Mouse (Mus musculus) heart, embryonic 13.5 days (tissue): ENCODE measurements around the gene Fam129a. TPM values are rescaled to one million over a fixed set of nuclear protein-coding genes. Genes with fewer than 3 reads are reported as not detected.

Experiments used
- ATAC-seq: fragments of 200-750 bp; cut with Nextera tagmentation; 2 replicates; pipeline ENCODE4 v1.8.0; 2017; ENCODE audit warnings: moderate TSS enrichment; ENCODE audit not compliant: insufficient number of reproducible peaks, low FRiP score, low TSS enrichment; ENCODE audit errors: extremely low read depth
- H3K27ac ChIP-seq: fragments of 300-500 bp; sonication (generic); replicated peaks from 2 replicates; pipeline ENCODE4 v1.5.1; 2015; ENCODE audit warnings: moderate library complexity, mild to moderate bottlenecking, inconsistent platforms
- H3K27me3 ChIP-seq: fragments of 300-500 bp; sonication (generic); replicated peaks from 2 replicates; pipeline ENCODE4 v1.6.1; 2015; ENCODE audit warnings: mild to moderate bottlenecking, inconsistent platforms
- H3K36me3 ChIP-seq: fragments of 300-500 bp; sonication (generic); 2 replicates; pipeline ENCODE4 v1.6.1; 2015; ENCODE audit warnings: mild to moderate bottlenecking, inconsistent platforms
- H3K4me1 ChIP-seq: fragments of 300-500 bp; sonication (generic); 2 replicates; pipeline ENCODE4 v1.6.1; 2015; ENCODE audit warnings: inconsistent platforms
- H3K4me2 ChIP-seq: fragments of 300-500 bp; sonication (generic); 2 replicates; pipeline ENCODE4 v1.6.1; 2015; ENCODE audit warnings: inconsistent platforms, mild to moderate bottlenecking, moderate library complexity
- H3K4me3 ChIP-seq: fragments of 300-500 bp; sonication (generic); 2 replicates; pipeline ENCODE4 v1.5.1; 2015; ENCODE audit warnings: moderate library complexity, mild to moderate bottlenecking, inconsistent platforms
- H3K9ac ChIP-seq: fragments of 300-500 bp; sonication (generic); 2 replicates; pipeline ENCODE4 v1.6.1; 2015; ENCODE audit warnings: inconsistent platforms, mild to moderate bottlenecking, moderate library complexity
- H3K9me3 ChIP-seq: fragments of 300-500 bp; sonication (generic); 2 replicates; pipeline ENCODE4 v1.6.1; 2016; ENCODE audit warnings: inconsistent platforms
- WGBS: fragments of 180-500 bp; shearing (Covaris S2); methylation state at CpG from one replicate; pipeline ENCODE4 v1.1.7; 2015; ENCODE audit warnings: mixed read lengths; 5-methylcytosine and 5-hydroxymethylcytosine counted together
- polyA plus RNA-seq: library from polyadenylated mRNA; unstranded; fragments of >200 nt; fragmentation: Nextera tagmentation; extraction: Ambion mirVana; gene quantifications from 2 replicates; pipeline ENCODE4 v1.2.1, GENCODE M21; 2015

The Fam129a gene
- polyA plus RNA-seq, 1 experiment from 2014 or later, result 4.7 TPM

DNA sequence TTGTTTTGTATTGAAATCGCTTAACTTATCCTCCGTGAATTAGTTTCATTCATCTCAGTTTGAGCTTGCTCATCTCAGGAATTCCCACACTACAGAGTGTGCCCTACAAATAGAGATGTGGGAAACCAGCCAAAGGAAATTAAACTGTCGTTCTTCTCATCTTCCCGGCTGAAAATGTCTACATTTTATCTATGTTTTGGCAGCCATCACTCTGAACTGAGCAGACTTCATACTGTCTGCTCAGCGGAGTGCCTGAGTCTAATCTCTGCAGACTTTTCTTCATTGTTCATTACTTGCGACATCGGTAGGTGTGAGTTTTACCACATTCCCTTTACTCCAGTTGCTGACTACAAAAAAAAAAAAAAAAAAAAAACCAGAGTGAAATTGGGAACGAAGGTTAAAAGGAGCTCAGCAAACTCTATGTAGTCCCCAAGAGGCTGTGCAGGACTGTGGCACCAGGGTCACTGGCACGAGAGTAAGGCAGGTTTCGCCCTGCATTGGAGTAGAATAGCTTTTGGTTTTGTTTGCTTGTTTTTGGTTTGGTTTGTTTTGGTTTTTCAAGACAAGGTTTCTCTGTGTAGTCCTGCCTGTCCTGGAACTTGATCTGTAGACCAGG lies 43.4 kb downstream of the Fam129a start:
- peaks cover 19% of the 10 kb centered on the region for H3K4me1 ChIP-seq
- H3K9me3 ChIP-seq, result no peaks in the 10 kb centered on the region
- H3K9ac ChIP-seq, result no peak overlapping the region
- H3K4me2 ChIP-seq, result no peak overlapping the region
- no peak overlapping the region for H3K4me3 ChIP-seq
- ATAC-seq, result no peak
- H3K36me3 ChIP-seq, result no peaks in the 10 kb centered on the region
- no peak overlapping the region for H3K27ac ChIP-seq
- H3K27me3 ChIP-seq, result no peaks in the 10 kb centered on the region
- 55% methylated on average over 10 of the region's 10 CpGs for WGBS

DNA sequence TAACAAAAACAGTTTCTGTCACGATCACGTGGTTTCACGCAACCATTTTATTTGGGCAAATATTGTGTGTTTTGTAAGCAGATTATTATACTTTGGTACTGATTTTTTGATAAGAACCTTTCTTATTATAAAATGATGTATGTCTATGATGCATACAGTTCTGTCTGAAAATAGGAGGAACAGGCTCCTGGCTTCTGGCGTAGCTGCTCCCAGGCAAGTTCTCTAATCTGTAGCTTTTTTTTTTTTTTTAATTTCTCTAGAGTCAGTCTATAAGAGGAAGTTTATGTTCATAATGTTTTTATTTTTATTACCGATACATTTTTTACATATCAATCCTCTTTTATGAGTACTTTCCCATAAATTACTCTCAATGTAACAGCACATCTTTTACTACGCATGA lies 44.6 kb downstream of the Fam129a start:
- WGBS, result 91% methylated on average over 6 of the region's 6 CpGs

DNA sequence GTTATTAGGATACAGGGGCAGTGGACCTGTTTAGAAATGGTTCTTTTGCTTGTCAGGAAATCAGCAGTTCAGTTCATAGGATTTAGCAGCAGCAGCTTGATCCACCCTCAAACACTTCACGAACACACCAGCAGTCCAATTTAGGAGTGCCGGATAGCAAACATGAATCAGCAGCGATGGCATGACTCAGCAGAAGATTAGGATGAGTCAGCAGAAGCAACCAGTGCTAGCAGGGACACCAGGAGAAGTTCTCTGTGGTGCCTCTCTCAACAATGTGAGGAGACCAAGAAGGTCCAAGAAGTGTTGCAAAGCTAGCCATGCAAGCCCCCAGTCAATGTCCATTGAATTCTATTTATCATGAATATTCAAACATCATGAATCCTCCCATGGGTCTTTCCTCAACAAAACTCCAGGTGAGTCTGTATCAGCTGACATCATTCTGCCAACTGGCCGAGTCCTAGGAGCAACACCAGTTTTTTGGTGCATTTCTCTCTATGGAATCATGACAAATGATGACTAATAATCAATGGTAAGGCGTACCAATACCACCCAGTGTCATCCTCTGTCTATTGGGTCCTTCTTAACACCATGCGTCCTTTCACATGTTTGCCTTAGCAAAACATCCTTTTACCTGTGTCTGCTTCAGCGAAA lies 45.7 kb downstream of the Fam129a start:
- 84% methylated on average over 7 of the region's 7 CpGs for WGBS
- H3K9ac ChIP-seq, result no peak overlapping the region
- no peaks in the 10 kb centered on the region for H3K36me3 ChIP-seq
- H3K9me3 ChIP-seq, result no peaks in the 10 kb centered on the region
- H3K27ac ChIP-seq, result no peak overlapping the region
- ATAC-seq, result peak; percentile 83; the same call in 1 of the 2 replicates
- no peak overlapping the region for H3K4me2 ChIP-seq
- peaks cover 25% of the 10 kb centered on the region for H3K4me1 ChIP-seq
- no peak overlapping the region for H3K4me3 ChIP-seq
- no peaks in the 10 kb centered on the region for H3K27me3 ChIP-seq

More for the DNA sequence above, 44.6 kb downstream of the Fam129a start:
- Histone ChIP-seq H3K36me3 (no peaks in the 10 kb centered on the region), H3K4me3 (no peak overlapping the region), H3K4me2 (no peak overlapping the region), H3K4me1 (peaks cover 25% of the 10 kb centered on the region), H3K9me3 (no peaks in the 10 kb centered on the region), H3K27ac (no peak overlapping the region), H3K27me3 (no peaks in the 10 kb centered on the region), H3K9ac (no peak overlapping the region)
- ATAC-seq, result no peak

DNA sequence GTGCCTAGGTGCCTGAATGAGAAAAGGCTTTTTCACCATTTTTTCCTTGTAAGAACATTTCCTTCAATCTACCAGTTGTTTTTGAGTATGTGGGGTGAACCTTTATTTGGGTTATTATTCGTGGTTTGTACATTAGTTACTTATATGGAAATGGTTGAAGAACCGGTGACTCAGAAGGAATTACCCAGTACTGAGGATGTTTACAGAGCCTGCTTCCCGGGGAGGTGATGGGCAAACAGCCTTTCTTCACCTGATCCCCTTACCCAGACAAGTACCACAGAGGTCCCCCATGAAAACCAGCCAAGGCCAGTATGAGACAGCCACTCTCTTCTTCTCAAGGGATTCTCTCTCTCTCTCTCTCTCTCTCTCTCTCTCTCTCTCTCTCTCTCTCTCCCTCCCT lies 47.3 kb downstream of the Fam129a start:
- 62% methylated on average over 3 of the region's 3 CpGs for WGBS
- no peak for ATAC-seq
- no peak overlapping the region for H3K4me2 ChIP-seq
- H3K4me3 ChIP-seq, result no peak overlapping the region
- H3K4me1 ChIP-seq, result peaks cover 25% of the 10 kb centered on the region
- no peak overlapping the region for H3K27ac ChIP-seq
- H3K9ac ChIP-seq, result no peak overlapping the region
- no peaks in the 10 kb centered on the region for H3K27me3 ChIP-seq
- no peaks in the 10 kb centered on the region for H3K36me3 ChIP-seq
- H3K9me3 ChIP-seq, result no peaks in the 10 kb centered on the region

DNA sequence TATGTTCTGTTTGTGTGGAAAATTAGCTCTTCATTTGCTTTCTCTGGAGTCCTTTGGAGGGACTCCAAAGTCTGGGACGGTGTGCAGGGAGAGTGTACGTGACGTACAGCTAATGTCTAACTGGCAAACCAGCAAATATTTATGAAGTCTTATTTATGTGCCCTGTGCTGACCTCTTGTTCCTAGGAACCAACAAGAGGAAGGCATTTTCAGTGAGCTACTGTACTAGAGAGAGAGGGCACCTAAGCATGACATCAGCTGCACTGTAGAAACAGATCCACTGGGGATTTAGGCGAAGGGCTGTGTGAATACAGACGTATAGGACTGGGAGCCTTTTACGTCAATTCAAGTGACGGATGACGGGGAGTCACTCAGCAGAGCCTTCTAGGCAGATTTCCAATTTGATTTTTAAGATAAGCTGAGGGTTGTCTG lies 48.3 kb downstream of the Fam129a start:
- Histone ChIP-seq H3K27ac (no peak overlapping the region), H3K27me3 (no peaks in the 10 kb centered on the region), H3K36me3 (no peaks in the 10 kb centered on the region), H3K9ac (no peak overlapping the region), H3K9me3 (no peaks in the 10 kb centered on the region), H3K4me1 (peaks cover 22% of the 10 kb centered on the region), H3K4me2 (no peak overlapping the region), H3K4me3 (no peak overlapping the region)
- no peak for ATAC-seq
- WGBS, result 66% methylated on average over 8 of the region's 8 CpGs

DNA sequence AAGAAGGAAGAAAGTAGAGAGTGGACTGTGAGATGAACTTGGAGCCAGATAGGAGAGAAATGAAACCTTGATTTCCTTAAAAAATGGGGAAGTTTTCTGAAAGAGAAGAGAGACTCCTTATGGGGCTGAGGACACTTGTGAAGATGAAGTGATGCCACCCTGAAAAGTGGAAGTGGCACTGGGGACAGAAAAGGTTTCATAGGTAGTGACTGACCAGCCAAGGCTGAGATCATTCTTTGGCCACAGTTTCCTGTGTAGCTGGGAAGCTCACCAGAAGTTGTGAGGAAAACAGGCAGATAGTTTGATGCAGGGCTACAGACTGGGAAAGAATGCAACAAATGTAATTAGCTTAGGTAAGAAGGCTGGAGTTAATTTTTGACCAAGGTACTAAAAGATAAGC lies 49.7 kb downstream of the Fam129a start:
- H3K9ac ChIP-seq, result no peak overlapping the region

DNA sequence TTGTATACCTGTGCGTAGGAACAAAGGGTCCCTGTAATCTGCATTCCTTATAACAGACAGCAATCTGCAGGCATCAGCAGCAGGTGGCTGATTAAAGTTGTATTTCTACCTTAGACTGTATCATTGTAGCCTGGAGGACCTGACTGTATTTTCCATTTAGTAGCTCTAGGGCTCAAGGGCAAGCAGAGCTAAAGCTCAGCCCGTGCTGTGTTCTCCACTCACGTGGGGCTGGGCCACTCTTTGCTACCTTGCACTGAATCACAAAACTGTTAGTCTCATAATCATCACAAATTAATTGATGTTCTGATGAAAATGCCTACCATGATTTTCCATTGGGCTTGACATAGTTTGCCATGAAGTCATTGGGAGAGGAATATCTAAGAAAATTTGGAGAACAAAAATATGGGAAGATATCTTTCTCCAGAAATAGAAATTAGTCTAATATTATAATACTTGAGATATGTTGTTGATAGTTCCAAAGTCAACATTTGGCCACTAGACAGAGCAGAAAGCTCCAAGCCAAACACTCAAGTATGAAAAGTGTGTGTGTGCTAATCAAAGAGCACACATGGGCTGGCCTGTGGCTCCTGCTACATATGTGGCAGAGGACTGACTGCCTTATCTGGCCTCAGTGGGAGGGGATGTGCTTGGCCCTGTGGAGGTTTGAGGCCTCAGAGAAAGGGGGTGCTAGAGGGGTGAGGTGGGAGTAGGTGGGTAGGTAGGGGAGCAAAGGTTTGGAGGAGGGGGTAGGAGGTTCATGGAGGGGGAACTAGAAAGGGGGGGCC lies 53.6 kb downstream of the Fam129a start:
- Histone ChIP-seq H3K27me3 (no peaks in the 10 kb centered on the region), H3K4me2 (no peak overlapping the region), H3K4me3 (no peak overlapping the region), H3K4me1 (peaks cover 4% of the 10 kb centered on the region), H3K9me3 (no peaks in the 10 kb centered on the region), H3K27ac (no peak overlapping the region), H3K36me3 (no peaks in the 10 kb centered on the region), H3K9ac (no peak overlapping the region)
- no peak for ATAC-seq
- WGBS, result 87% methylated on average over 3 of the region's 3 CpGs

More for the DNA sequence above, 49.7 kb downstream of the Fam129a start:
- H3K4me2 ChIP-seq, result no peak overlapping the region
- H3K36me3 ChIP-seq, result no peaks in the 10 kb centered on the region
- H3K4me3 ChIP-seq, result no peak overlapping the region
- peaks cover 15% of the 10 kb centered on the region for H3K4me1 ChIP-seq
- H3K27me3 ChIP-seq, result no peaks in the 10 kb centered on the region
- ATAC-seq, result no peak
- H3K27ac ChIP-seq, result no peak overlapping the region
- H3K9me3 ChIP-seq, result no peaks in the 10 kb centered on the region

DNA sequence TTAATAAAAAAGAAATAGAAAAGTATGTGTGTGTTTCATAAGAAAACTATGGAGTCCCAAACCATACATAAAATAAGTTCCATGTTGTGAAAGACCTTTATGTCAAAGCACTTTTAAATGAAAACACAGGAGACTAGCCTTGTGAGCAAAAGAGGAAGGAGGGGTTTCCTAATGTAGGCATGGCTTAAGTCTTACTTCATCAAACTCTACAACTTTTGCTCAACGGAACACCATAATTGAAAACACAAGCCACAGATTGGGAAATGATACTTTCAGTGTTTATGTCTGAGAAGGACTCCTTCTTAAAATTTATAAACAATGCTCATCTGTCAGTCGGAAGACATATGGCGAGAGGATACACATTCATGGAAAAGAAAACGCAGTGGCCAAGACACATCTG lies 54.3 kb downstream of the Fam129a start:
- Histone ChIP-seq H3K4me2 (no peak overlapping the region), H3K27me3 (no peaks in the 10 kb centered on the region), H3K36me3 (no peaks in the 10 kb centered on the region), H3K4me3 (no peak overlapping the region), H3K4me1 (no peaks in the 10 kb centered on the region), H3K9ac (no peak overlapping the region), H3K9me3 (no peaks in the 10 kb centered on the region), H3K27ac (no peak overlapping the region)
- WGBS, result 83% methylated on average over 4 of the region's 4 CpGs
- ATAC-seq, result no peak

DNA sequence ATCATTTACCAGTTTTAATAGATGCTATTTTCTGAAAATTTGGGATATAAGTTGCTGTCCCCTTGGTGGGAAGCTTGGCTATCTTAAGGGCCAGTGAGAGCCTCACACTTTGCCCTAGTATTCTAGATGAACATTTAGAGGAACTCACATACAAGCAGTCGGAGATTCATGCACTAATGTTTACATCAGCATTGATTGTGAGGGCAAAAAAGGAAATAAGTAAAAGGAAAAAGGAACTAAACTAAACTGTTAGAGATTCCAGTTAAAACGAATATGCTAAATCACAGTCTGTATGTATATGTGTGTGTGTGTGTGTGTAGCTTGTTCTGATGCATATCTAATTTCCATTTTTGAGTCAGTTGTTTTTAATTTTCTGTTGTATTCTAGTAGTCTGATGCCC lies 54.7 kb downstream of the Fam129a start:
- no peaks in the 10 kb centered on the region for H3K9me3 ChIP-seq
- ATAC-seq, result no peak
- no peak overlapping the region for H3K4me2 ChIP-seq
- H3K4me3 ChIP-seq, result no peak overlapping the region
- 72% methylated on average over 2 of the region's 2 CpGs for WGBS
- no peak overlapping the region for H3K27ac ChIP-seq
- H3K4me1 ChIP-seq, result no peaks in the 10 kb centered on the region
- H3K36me3 ChIP-seq, result no peaks in the 10 kb centered on the region
- H3K27me3 ChIP-seq, result no peaks in the 10 kb centered on the region
- H3K9ac ChIP-seq, result no peak overlapping the region

DNA sequence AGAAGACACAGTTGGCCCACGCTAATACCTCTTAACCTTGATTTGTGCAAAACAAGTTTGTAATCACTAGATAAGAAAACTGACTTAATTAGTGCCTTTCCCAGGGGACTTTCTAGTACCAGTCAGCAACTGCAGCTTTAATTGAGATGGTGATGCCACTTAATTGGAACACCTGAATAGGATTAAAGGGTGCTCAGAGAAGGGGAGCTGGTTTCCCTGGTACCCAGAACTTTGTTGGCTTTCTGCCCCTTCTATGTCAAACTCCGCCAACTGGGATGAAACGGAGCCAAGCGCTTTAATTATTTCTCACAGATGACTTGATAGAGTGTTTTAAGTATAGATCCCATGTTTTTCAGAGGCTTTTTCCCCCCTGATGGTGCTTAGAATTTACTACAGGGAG lies 55.6 kb downstream of the Fam129a start:
- H3K36me3 ChIP-seq, result no peaks in the 10 kb centered on the region
- H3K9ac ChIP-seq, result no peak overlapping the region
- no peaks in the 10 kb centered on the region for H3K9me3 ChIP-seq
- no peak for ATAC-seq
- H3K4me2 ChIP-seq, result no peak overlapping the region
- H3K27ac ChIP-seq, result no peak overlapping the region
- H3K4me3 ChIP-seq, result no peak overlapping the region
- peaks cover 3% of the 10 kb centered on the region for H3K4me1 ChIP-seq
- WGBS, result 85% methylated on average over 4 of the region's 4 CpGs
- H3K27me3 ChIP-seq, result no peaks in the 10 kb centered on the region

GRCm38 (mm10) chr1:151627141-151627540 lies 56.2 kb downstream of the Fam129a start:
- Histone ChIP-seq H3K4me1 (peaks cover 8% of the 10 kb centered on the region), H3K27me3 (no peaks in the 10 kb centered on the region), H3K9me3 (no peaks in the 10 kb centered on the region), H3K4me2 (no peak overlapping the region), H3K9ac (no peak overlapping the region), H3K36me3 (no peaks in the 10 kb centered on the region), H3K4me3 (no peak overlapping the region), H3K27ac (no peak overlapping the region)
- ATAC-seq, result no peak
- 58% methylated on average over 3 of the region's 3 CpGs for WGBS
